Mouse (Mus musculus) heart, adult 2 months (tissue): ENCODE measurements at regions not wholly inside any gene's neighbourhood (a gene's known extent, or its start where the extent isn't known, plus 50 kb on each side); places are given as distances from the start of the nearest gene placed in this dataset.
A peak's percentile ranks its signal among the peaks of the same experiment; 100 is the strongest.

ENCODE experiments used
- DNase-seq, 2 experiments: peaks; one replicate each; pipeline ENCODE4 v3.0.0; 2021
- H3K27ac ChIP-seq: fragments of 200-600 bp; 2 replicates; pipeline ENCODE4 v1.8.1; 2022
- H3K27me3 ChIP-seq: fragments of 200-500 bp; 2 replicates; pipeline ENCODE4 v1.6.1; 2012; ENCODE audit warnings: mild to moderate bottlenecking, low read length, inconsistent platforms, mixed read lengths; ENCODE audit not compliant: control insufficient read depth, insufficient read depth
- H3K36me3 ChIP-seq: fragments of 200-500 bp; 2 replicates; pipeline ENCODE4 v1.6.1; 2012; ENCODE audit warnings: low read length, inconsistent platforms; ENCODE audit not compliant: control insufficient read depth, insufficient read depth
- H3K4me1 ChIP-seq: fragments of 200-500 bp; 2 replicates; pipeline ENCODE4 v1.6.1; 2011; ENCODE audit warnings: low read length; ENCODE audit not compliant: control insufficient read depth, insufficient read depth
- H3K4me3 ChIP-seq: fragments of 200-600 bp; 2 replicates; pipeline ENCODE4 v1.8.1; 2022
- H3K79me2 ChIP-seq: fragments of 200-500 bp; replicated peaks from 2 replicates; pipeline ENCODE4 v1.6.1; 2012; ENCODE audit warnings: mild to moderate bottlenecking, inconsistent platforms, low read length, moderate library complexity, mixed read lengths; ENCODE audit not compliant: control insufficient read depth, insufficient read depth
- H3K9ac ChIP-seq: fragments of 200-500 bp; 2 replicates; pipeline ENCODE4 v1.6.1; 2012; ENCODE audit warnings: low read depth, mild to moderate bottlenecking, control low read depth, inconsistent platforms, low read length, mixed read lengths
- CTCF ChIP-seq: fragments of 200-600 bp; IDR thresholded peaks from 2 replicates; pipeline ENCODE4 v1.8.1; 2022; ENCODE audit warnings: antibody characterized with exemption, mild to moderate bottlenecking, moderate library complexity
- EP300 ChIP-seq: fragments of 200-500 bp; IDR thresholded peaks from 2 replicates; pipeline ENCODE4 v1.6.1; 2011; ENCODE audit warnings: low read depth, low read length, control low read depth; ENCODE audit not compliant: insufficient read depth
- POLR2A ChIP-seq: fragments of 200-500 bp; IDR thresholded peaks from 2 replicates; pipeline ENCODE4 v1.6.1; 2011; ENCODE audit warnings: mild to moderate bottlenecking, low read depth, low read length, control low read depth; ENCODE audit not compliant: insufficient read depth
- WGBS: fragments of 180-500 bp; shearing (Covaris S2); methylation state at CpG from one replicate; pipeline ENCODE4 v1.1.7; 2018; 5-methylcytosine and 5-hydroxymethylcytosine counted together
- intact Hi-C: fragments of 180-260 bp; cut with DNase I; formaldehyde crosslinking; loops from one replicate; pipeline ENCODE4 v1.15.1; 2025

DNA sequence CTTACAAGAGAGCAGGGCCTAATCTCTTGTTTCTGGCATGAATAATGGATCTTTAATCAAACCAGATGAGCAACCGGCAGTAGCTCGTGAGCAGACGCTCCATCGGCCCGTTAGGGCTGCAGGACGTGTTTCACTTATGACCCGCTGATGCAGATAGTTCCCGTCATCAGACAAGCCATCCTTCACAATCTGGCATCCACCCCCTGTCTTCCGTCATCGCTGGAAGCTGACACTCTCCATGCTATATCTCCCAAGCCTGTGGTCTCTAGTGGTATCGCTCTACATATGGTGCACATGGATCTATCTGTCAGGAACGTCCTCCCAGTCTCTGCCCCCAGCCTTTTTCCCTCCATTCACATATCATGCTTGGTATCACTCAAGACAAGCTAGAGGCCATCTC is 137.0 kb downstream of the Hlx start:
- no peak for DNase-seq
- no peak overlapping the region for H3K27ac ChIP-seq
- WGBS: 70% methylated on average over 12 of the region's 12 CpGs
- no peaks in the 10 kb centered on the region; the same call in 1 of the 2 replicates for H3K36me3 ChIP-seq
- TF ChIP-seq CTCF: no peak
- TF ChIP-seq POLR2A: no peak
- no peak for TF ChIP-seq EP300
- H3K27me3 ChIP-seq: no peaks in the 10 kb centered on the region
- no peaks in the 10 kb centered on the region; the same call in 1 of the 2 replicates for H3K4me1 ChIP-seq
- H3K9ac ChIP-seq: no peak overlapping the region
- no peaks in the 10 kb centered on the region for H3K79me2 ChIP-seq
- intact Hi-C loops: no loop called here
- no peak overlapping the region for H3K4me3 ChIP-seq

DNA sequence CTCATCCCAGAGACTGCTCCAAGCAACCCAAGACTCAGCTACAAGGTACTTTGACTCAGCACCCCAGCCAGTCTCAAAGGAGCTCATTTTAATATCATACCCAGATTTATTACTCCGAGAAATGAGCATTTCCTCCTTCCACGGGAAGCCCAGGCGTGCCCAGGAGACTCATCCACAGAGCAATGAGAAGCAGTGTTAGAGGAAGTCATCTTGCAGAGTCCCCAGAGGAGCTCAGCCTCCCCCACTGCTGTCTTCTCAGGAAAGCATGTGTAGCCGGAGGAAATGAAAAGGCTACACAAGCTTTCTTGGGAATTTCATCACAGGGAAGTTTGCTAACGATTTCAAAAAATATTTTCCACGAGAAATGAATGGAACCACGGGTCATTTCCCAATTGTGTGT is 141.8 kb downstream of the Hlx start:
- DNase-seq: peak in 1 of 2 experiments; percentile 36
- Histone ChIP-seq H3K27me3 (no peaks in the 10 kb centered on the region), H3K4me3 (no peak overlapping the region), H3K9ac (no peak overlapping the region), H3K27ac (no peak overlapping the region), H3K36me3 (no peaks in the 10 kb centered on the region; the same call in 1 of the 2 replicates), H3K4me1 (peaks cover 2% of the 10 kb centered on the region), H3K79me2 (no peaks in the 10 kb centered on the region)
- 37% methylated on average over 7 of the region's 7 CpGs for WGBS
- no peak for TF ChIP-seq POLR2A
- TF ChIP-seq CTCF: no peak
- no peak for TF ChIP-seq EP300
- intact Hi-C loops: no loop called here

DNA sequence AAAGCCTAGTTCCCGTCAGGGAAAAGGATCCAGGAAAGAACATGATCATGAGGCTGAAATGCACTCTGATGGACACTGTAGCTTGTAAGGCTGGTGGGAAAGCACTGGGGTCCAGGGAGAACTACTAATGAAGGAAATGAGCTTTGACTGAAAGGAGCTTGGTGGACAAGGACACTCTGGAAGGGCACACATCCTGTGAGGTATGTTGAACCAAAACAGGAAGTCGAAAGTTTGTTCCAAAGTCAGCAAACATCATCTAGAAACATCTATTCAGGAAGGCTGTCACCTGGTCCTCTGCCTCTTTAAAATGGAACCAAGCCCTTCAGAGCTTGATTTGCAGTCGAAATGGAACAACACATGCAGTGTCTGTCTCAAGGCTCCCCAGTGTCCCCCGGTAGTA is 143.1 kb downstream of the Hlx start:
- Histone ChIP-seq H3K36me3 (no peaks in the 10 kb centered on the region; the same call in 1 of the 2 replicates), H3K9ac (no peak overlapping the region), H3K27me3 (no peaks in the 10 kb centered on the region), H3K27ac (no peak overlapping the region), H3K79me2 (no peaks in the 10 kb centered on the region), H3K4me3 (no peak overlapping the region), H3K4me1 (peaks cover 2% of the 10 kb centered on the region)
- TF ChIP-seq EP300 (no peak), CTCF (no peak), POLR2A (no peak)
- intact Hi-C loops: no loop called here
- WGBS: 51% methylated on average over 4 of the region's 4 CpGs
- DNase-seq: no peak

DNA sequence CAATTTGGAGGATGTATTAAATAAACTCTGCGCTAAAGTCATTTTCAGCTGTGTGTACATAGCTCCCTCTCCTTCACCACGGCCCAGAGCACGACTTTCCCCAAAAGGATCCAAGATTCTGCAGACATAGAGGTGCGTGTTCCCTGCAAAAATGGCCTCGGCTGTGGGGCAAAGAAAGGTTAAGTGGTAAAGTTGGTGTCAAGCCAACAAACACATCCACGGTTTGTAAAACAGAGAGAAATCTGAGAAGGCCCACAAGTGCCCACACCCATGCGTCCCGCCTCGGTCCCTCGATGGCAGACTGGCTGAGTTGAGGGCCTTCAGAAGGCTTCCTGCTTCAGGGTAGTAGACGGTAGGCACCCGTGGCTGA is 147.9 kb downstream of the Hlx start:
- no peak overlapping the region for H3K27ac ChIP-seq
- 76% methylated on average over 12 of the region's 12 CpGs for WGBS

DNA sequence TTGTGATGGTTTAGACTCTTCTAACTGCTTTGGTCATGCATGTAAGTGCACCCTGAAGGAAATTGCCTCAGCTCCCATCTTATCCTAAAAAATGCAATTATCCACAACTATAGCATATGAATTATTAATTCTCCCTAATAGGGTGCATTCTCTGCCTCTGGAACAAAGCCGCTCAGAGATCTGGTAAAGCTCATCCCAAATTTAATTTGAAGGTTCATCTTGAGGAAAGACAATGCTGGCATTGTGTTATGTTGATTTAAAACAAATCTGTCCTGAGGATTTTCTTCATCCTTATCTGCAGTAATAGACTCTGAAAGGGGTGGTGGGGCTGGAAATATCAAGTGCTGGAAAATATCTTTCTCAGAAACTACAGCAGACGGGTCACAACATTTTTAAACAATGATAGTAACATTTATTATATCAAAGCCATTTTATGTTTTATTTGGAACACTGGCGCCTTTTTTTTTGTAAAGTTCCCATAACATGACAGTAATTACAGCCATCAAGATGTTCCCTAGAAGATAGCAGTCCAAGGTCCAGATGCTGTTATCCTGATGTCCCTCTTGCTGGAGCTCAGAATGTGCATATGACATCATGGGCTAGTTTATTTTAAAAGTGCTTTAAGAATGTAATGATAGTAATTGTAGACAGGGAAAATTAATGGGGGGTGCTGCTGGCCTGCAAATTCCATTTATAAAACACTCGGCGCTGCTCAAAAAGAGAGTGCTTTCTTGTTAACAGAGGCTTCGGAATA is 148.5 kb downstream of the Hlx start:
- no peaks in the 10 kb centered on the region for H3K27me3 ChIP-seq
- no peak overlapping the region for H3K4me3 ChIP-seq
- intact Hi-C loops: no loop called here
- no peak for TF ChIP-seq POLR2A
- 85% methylated on average over 6 of the region's 6 CpGs for WGBS
- H3K4me1 ChIP-seq: no peaks in the 10 kb centered on the region
- no peak for DNase-seq
- H3K36me3 ChIP-seq: no peaks in the 10 kb centered on the region
- H3K79me2 ChIP-seq: no peaks in the 10 kb centered on the region
- no peak overlapping the region for H3K27ac ChIP-seq
- H3K9ac ChIP-seq: no peak overlapping the region

More for the DNA sequence above, 147.9 kb downstream of the Hlx start:
- Histone ChIP-seq H3K4me3 (no peak overlapping the region), H3K4me1 (peaks cover 2% of the 10 kb centered on the region), H3K9ac (no peak overlapping the region), H3K79me2 (no peaks in the 10 kb centered on the region), H3K36me3 (no peaks in the 10 kb centered on the region), H3K27me3 (no peaks in the 10 kb centered on the region)
- TF ChIP-seq EP300 (no peak), POLR2A (no peak), CTCF (no peak)
- intact Hi-C loops: no loop called here
- no peak for DNase-seq

DNA sequence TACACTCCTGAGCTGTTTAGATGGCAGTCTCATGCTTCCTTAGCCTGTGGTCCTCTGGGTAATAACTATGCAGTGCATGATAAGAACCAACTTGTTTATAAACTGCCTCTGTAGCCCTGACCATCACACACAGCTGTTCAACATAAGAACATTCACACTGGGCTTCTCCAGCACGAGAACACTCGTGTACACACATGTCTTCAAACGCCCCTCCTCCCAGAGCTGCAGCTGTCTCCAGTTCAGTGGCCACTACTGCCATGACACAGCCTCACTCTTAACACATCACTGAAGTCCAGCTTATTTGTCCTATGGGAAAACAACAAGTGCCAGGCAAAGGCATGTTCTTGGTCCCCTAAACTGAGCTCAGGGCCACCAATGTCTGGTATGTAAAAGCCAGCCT is 152.9 kb downstream of the Hlx start:
- WGBS: 89% methylated on average over 3 of the region's 3 CpGs
- no peak overlapping the region for H3K4me3 ChIP-seq
- no peaks in the 10 kb centered on the region for H3K4me1 ChIP-seq
- TF ChIP-seq CTCF: no peak
- no peak for TF ChIP-seq POLR2A
- no peak for TF ChIP-seq EP300
- H3K27me3 ChIP-seq: no peaks in the 10 kb centered on the region
- H3K9ac ChIP-seq: no peak overlapping the region
- no peaks in the 10 kb centered on the region for H3K36me3 ChIP-seq
- DNase-seq: no peak
- no peaks in the 10 kb centered on the region for H3K79me2 ChIP-seq
- intact Hi-C loops: no loop called here
- H3K27ac ChIP-seq: no peak overlapping the region
